Mouse (Mus musculus) spleen, adult 2 months (tissue): ENCODE results near the gene Trabd2b. TPM values are rescaled to one million over a fixed set of nuclear protein-coding genes. Genes with fewer than 3 reads are reported as not detected.

Experiments used
- DNase-seq, 2 experiments: peaks; one replicate each; pipeline versions ENCODE4 v3.0.0 to v3.0.0-alpha.2; 2012 to 2021; ENCODE audit warnings: low spot score in 2 of 2, low read depth in 1 of 2
- H3K27ac ChIP-seq: fragments of 200-500 bp; 2 replicates; pipeline ENCODE4 v1.5.1; 2012; ENCODE audit warnings: low read length, inconsistent platforms; ENCODE audit not compliant: insufficient read depth
- H3K27me3 ChIP-seq: fragments of 200-500 bp; 2 replicates; pipeline ENCODE4 v1.6.1; 2012; ENCODE audit warnings: mild to moderate bottlenecking, moderate library complexity, low read length, inconsistent platforms; ENCODE audit not compliant: control insufficient read depth, insufficient read depth
- H3K36me3 ChIP-seq: fragments of 200-500 bp; 2 replicates; pipeline ENCODE4 v1.6.1; 2012; ENCODE audit warnings: mild to moderate bottlenecking, low read length, inconsistent platforms; ENCODE audit not compliant: control insufficient read depth, insufficient read depth
- H3K4me1 ChIP-seq: fragments of 200-500 bp; 2 replicates; pipeline ENCODE4 v1.6.1; 2011; ENCODE audit warnings: inconsistent platforms; ENCODE audit not compliant: control insufficient read depth, insufficient read depth, insufficient read length
- H3K4me3 ChIP-seq: fragments of 200-500 bp; 2 replicates; pipeline ENCODE4 v1.5.1; 2011; ENCODE audit warnings: mild to moderate bottlenecking, inconsistent platforms; ENCODE audit not compliant: insufficient read depth, insufficient read length; ENCODE audit errors: extremely low read depth
- CTCF ChIP-seq: fragments of 200-500 bp; IDR thresholded peaks from 2 replicates; pipeline ENCODE4 v1.5.1; 2011; ENCODE audit warnings: mild to moderate bottlenecking, inconsistent platforms; ENCODE audit not compliant: insufficient read depth, insufficient read length, insufficient replicate concordance; ENCODE audit errors: extremely low read depth
- POLR2A ChIP-seq: fragments of 200-500 bp; IDR thresholded peaks from 2 replicates; pipeline ENCODE4 v1.6.1; 2011; ENCODE audit warnings: low read depth, low read length, inconsistent platforms
- WGBS: fragments of 180-500 bp; shearing (Covaris S2); methylation state at CpG from one replicate; pipeline ENCODE4 v1.1.7; 2018; 5-methylcytosine and 5-hydroxymethylcytosine counted together
- polyA plus RNA-seq: library from polyadenylated mRNA; depleted of rRNA; stranded (reverse); fragments of >200 nt; gene quantifications from 2 replicates; pipeline ENCODE4 v1.2.3, GENCODE M21; 2012

Trabd2b gene
- polyA plus RNA-seq, 1 experiment, result 0.42 TPM

DNA sequence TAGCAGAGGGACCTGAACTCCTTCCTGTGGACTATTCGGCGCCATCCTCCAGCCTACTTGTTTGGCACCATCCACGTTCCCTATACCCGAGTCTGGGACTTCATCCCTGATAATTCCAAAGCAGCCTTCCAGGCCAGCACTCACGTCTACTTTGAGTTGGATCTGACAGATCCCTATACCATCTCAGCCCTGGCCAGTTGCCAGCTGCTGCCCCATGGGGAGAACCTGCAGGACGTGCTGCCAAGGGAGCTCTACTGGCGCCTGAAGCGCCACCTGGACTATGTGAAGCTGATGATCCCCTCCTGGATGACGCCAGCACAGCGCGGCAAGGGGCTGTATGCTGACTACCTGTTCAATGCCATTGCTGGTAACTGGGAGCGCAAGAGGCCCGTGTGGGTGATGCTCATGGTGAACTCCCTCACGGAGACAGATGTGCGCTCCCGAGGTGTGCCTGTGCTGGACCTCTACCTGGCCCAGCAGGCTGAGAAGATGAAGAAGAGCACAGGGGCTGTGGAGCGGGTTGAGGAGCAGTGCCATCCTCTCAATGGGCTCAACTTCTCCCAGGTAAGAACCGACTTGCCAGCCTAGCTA lies 2.5 kb downstream of the Trabd2b start:
- no peak for TF ChIP-seq CTCF
- no peak for TF ChIP-seq POLR2A
- 81% methylated on average over 18 of the region's 18 CpGs for WGBS
- no peak for DNase-seq
- H3K4me1 ChIP-seq, result no peaks in the 10 kb centered on the region; the same call in 1 of the 2 replicates
- peaks cover 11% of the 10 kb centered on the region for H3K27me3 ChIP-seq
- no peaks in the 10 kb centered on the region for H3K36me3 ChIP-seq
- no peak overlapping the region for H3K4me3 ChIP-seq
- H3K27ac ChIP-seq, result no peak overlapping the region

DNA sequence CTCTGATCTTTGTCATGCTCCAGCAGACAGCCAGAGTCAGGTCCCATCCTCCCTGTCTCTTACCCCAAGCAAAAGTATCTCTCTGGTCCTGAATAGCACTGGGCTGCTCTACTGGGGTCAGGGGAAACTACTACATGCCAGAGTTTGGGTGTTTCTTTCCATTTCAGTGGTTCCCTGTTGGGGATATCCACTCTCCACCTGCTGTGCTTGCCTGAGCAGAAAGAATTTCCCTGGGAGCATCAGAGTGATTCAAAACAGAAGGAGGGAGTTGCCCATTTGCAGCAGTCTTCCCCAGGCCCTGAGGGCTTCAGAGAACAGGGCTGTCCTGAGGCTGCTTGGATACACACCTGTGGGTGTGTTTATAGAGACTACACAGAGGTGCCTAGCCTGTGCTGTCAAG lies 3.0 kb downstream of the Trabd2b start:
- H3K27ac ChIP-seq, result no peak overlapping the region
- H3K36me3 ChIP-seq, result no peaks in the 10 kb centered on the region
- H3K27me3 ChIP-seq, result peaks cover 11% of the 10 kb centered on the region
- H3K4me3 ChIP-seq, result no peak overlapping the region
- no peak for TF ChIP-seq CTCF
- H3K4me1 ChIP-seq, result no peaks in the 10 kb centered on the region; the same call in 1 of the 2 replicates
- DNase-seq, result no peak

GRCm38 (mm10) chr4:114410026-114410425 lies 3.5 kb downstream of the Trabd2b start:
- no peak overlapping the region for H3K27ac ChIP-seq
- no peak overlapping the region for H3K4me3 ChIP-seq
- H3K4me1 ChIP-seq, result no peaks in the 10 kb centered on the region; the same call in 1 of the 2 replicates
- DNase-seq, result no peak
- WGBS, result 59% methylated on average over 3 of the region's 3 CpGs
- TF ChIP-seq POLR2A, result no peak
- TF ChIP-seq CTCF, result no peak
- H3K36me3 ChIP-seq, result no peaks in the 10 kb centered on the region
- peaks cover 11% of the 10 kb centered on the region for H3K27me3 ChIP-seq

GRCm38 (mm10) chr4:114410443-114410842 lies 3.9 kb downstream of the Trabd2b start:
- TF ChIP-seq POLR2A, result no peak
- no peak for TF ChIP-seq CTCF
- no peak for DNase-seq
- no peak overlapping the region for H3K4me3 ChIP-seq
- WGBS, result 68% methylated on average over 11 of the region's 11 CpGs
- no peaks in the 10 kb centered on the region; the same call in 1 of the 2 replicates for H3K4me1 ChIP-seq
- no peak overlapping the region for H3K27ac ChIP-seq
- H3K36me3 ChIP-seq, result no peaks in the 10 kb centered on the region
- peaks cover 11% of the 10 kb centered on the region for H3K27me3 ChIP-seq

GRCm38 (mm10) chr4:114410958-114411661 lies 4.6 kb downstream of the Trabd2b start:
- no peak overlapping the region for H3K27ac ChIP-seq
- TF ChIP-seq CTCF, result no peak
- no peak for TF ChIP-seq POLR2A
- 74% methylated on average over 9 of the region's 9 CpGs for WGBS
- H3K4me3 ChIP-seq, result no peak overlapping the region
- H3K27me3 ChIP-seq, result peaks cover 6% of the 10 kb centered on the region
- H3K36me3 ChIP-seq, result no peaks in the 10 kb centered on the region
- DNase-seq, result no peak
- H3K4me1 ChIP-seq, result no peaks in the 10 kb centered on the region; the same call in 1 of the 2 replicates

DNA sequence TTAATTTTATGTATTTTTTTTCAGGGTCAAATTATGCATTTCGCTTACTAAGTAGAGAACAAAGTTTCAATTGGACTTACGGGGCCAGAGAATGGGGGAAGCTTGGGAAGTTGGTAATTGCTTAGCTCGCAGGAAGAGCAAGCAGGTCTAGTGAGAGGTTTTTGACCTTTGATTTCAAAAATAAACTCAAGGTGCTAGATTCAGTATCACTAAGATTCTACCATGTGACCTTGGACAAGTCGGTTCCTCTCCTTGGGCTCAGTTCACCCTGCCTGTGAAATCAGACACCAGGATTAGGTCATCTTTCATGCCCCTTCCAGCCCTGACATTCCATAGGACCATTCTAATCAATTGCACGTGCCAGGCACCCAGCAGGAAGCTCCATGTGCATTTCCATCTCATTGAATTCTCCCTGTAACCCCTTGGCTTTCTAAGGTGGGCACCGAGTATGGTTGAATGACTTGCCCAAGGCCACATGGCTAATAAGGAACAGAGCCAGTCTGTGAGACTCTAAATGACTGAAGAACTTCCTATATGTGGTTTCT lies 5.4 kb downstream of the Trabd2b start:
- H3K27me3 ChIP-seq, result no peaks in the 10 kb centered on the region
- DNase-seq, result no peak

More for the DNA sequence above, 5.4 kb downstream of the Trabd2b start:
- no peaks in the 10 kb centered on the region for H3K4me1 ChIP-seq
- no peaks in the 10 kb centered on the region for H3K36me3 ChIP-seq
- no peak overlapping the region for H3K27ac ChIP-seq
- 57% methylated on average over 6 of the region's 6 CpGs for WGBS
- no peak for TF ChIP-seq POLR2A
- TF ChIP-seq CTCF, result no peak
- H3K4me3 ChIP-seq, result no peak overlapping the region
